Mouse (Mus musculus): ENCODE results near the gene Kif1c.
A peak's percentile ranks its signal among the peaks of the same experiment; 100 is the strongest.

The Kif1c gene

GRCm38 (mm10) chr11:70699722-70700556, at the start of gene Kif1c, which contains the start of gene Inca1:
TSS of gene Kif1c (plus strand) at chr11:70700548.
TSS of gene Inca1 (minus strand) at chr11:70700155.
- DNase-seq (ENCODE audit: low spot score) = peak; percentile 93

DNA sequence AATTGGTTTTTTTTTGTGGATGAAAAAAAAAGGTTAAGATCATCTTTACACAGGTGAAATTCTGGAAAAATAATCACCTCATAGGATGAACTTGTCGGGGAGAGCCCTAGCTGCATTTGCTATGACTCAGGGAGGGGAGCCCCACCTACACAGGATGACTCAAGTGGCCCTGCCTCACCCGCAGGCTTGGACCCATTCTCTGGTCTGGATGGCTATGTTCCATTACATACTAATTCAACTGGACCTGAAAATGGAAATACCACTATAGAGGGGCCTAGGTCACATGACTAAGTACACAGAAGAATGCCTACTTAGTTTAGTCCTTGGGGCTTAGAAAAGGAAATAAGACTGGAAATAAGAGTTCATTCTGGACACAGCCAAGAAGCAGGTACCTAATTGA, 49.0 kb upstream of the Kif1c start:
- DNase-seq (ENCODE audit: low spot score) = no peak

DNA sequence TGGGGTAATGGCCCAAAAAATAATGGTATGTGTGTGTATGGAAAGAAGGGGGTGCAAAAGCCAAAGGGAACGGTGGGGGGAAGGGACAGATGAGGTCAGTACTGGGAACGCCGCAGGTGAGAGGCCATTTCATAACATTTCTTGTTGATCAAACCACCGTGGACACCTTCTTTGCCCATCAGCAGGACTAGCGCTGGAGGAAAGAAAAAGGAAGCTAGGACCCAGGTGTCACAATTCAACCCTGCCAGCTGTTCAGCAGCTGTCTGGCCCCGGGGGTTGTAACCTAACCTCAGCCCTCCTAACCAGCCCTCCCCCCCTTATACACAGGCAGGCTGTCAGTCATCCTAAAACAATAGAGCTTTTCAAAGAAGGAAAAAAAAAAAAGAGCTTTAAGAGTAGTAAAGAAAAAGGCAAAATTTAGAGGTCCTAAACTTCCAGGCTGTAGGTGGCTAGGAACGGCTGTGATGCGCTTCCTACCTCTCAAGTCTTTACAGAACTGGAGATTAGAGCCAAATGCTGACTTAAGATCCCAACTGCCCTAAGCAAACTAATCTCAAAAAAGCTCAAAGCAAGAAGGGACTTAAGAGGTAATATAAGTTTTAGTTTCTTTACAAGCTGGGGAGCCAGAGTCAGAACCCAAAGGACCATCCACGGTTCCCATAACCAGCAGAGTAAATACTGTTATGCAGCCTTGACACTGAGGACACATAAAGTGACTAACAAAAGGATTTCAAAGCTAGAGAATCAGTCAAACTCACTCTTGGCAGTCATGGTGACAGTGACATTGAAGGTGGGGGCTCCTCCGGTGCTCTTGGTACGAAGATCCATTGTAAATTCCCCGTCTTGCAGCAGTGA, 48.1 kb upstream of the Kif1c start:
- DNase-seq (ENCODE audit: low spot score) = peak; percentile 53

DNA sequence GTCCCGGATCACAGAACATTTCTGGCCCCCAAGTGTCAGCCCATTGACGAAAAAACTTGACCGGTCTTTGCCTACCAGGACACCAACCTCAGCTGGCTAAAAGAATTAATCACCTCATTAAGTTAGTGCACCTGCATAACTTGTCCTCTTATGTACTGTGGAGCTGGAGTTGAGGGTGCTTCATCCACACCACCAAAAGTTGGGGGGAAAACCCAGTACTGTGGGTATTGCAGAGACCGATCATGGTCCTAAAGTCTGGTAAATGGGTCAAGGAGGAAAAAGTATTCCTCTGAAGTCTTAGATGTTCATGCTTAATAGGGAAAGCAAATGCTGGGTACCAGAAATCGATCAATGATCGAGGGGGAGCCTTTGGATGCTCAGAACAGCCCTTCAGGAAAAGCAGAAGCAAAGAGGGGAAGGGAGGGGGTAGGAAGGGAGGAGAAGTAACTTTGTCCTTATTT, 47.4 kb upstream of the Kif1c start:
- no peak for DNase-seq (ENCODE audit: low spot score)

- DNase-seq (ENCODE audit: low spot score) = peak; percentile 86
Observed at GRCm38 (mm10) chr11:70653345-70654197, 46.8 kb upstream of the Kif1c start.

DNA sequence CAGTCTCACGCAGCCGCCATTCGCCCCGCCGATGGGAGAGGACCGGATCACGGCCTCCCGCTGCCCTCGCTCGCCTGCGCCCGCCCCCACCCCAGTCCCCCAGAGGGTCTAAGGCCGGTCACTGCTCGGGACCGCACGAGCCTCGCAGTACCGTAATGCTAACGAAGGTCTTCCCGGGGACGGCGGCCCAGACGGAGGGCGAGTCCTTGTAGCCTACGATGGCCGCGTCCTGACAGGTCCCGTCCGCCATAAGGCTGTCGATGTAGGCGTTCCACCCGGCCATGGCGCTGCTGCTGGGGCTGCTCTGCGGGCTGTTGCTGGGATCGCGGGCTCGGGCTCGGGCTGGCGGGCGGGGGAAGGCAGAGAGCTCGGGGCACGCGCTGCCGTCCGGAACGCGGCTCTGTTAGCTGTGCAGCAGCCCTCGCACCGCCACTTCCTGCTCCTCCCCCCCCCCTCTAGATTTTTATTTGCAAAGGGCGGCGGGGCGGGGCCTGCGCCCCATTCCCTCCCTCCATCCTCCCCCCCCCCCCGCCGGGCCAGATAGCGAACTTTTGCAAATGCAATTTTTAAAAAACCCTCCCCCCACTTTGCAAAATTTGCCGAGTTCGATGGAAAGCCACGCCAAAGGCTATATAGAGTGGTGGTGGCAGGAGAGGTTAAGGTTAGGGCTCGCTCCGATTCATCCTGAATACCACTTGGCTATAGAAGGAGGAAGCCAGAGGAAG, 46.0 kb upstream of the Kif1c start, which contains the start of gene Pfn1:
Gene Pfn1 (minus strand): TSS at position 447 of the 725 bp plus-strand sequence.
- DNase-seq (ENCODE audit: low spot score) = peak; percentile 89

DNA sequence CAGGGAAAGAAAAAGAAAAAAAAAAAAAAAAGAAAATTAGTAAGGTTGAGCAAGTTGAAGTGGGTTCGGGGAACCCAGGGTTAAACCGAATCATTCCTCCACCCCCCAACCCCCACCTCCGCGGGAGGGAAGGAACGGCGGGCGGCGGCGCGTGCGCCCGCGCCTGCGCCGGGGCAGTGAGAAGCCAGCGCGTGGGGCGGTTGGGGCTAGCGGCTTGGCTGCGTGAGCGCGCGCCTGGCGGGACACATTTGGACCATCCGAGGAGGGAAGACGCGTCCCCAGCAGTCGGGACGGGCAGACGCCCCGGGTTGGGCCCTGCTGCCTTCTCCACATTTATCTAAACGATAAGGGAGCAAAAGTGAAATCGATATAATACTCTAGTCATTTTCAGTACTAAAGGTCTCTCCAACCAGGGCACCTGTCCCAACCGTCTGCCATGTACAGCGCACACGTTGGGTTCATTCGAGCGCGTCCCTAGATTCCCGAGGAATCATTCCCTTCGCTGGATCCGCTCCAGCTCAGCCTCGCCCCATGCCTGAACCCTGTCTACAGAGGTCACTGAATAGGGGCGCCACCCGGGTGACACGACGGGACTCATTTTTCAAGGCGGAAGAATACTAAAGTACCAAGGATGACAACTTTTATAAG, 45.3 kb upstream of the Kif1c start:
- peak; percentile 89 for DNase-seq (ENCODE audit: low spot score)

- DNase-seq (ENCODE audit: low spot score) = peak; percentile 78
Observed at GRCm38 (mm10) chr11:70655571-70656455, 44.5 kb upstream of the Kif1c start.

- peak; percentile 84 for DNase-seq (ENCODE audit: low spot score)
Observed at GRCm38 (mm10) chr11:70656456-70656927, 43.9 kb upstream of the Kif1c start.

GRCm38 (mm10) chr11:70656964-70657363, 43.4 kb upstream of the Kif1c start, which contains the start of gene Eno3:
TSS of gene Eno3 (plus strand) at chr11:70657202.
- DNase-seq (ENCODE audit: low spot score) = peak; percentile 67

GRCm38 (mm10) chr11:70657573-70657972, 42.8 kb upstream of the Kif1c start:
- DNase-seq (ENCODE audit: low spot score) = no peak

DNA sequence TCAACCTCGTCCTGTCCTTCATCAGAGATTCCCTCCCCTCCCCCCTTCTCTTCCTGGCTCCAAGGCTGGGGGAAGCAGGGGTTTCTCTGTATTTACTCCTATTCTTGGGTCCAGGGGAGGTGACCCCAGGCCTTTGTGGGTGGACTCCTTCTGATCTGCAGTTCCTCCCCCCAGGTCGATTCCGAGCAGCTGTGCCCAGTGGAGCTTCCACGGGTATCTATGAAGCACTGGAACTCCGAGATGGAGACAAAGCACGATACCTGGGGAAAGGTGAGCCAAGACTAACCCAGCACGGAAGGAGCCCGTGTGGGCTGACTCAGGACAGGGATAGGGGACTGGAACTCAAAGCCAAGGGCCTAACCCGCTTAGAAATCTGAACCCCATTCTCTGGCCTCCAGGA, 42.4 kb upstream of the Kif1c start:
- no peak for DNase-seq (ENCODE audit: low spot score)

DNA sequence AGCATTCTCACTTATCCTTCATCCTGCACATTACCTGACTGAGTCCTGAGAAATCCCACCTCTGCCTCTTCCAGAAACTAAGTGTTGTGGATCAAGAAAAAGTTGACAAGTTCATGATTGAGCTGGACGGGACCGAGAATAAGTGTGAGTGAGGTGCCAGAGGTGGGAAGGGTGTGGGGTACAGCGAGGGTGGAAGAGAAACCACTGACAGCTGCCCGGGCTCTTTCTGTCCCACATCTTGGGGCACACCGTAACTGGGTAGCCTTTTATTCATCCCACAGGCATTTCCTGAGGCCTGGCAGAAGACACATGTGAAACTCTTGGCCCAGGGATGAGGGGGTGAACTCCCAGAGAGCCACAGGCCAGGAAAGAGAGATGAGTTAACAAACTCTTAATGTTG, 41.8 kb upstream of the Kif1c start:
- DNase-seq (ENCODE audit: low spot score) = no peak

- no peak for DNase-seq (ENCODE audit: low spot score)
Observed at GRCm38 (mm10) chr11:70658942-70659341, 41.4 kb upstream of the Kif1c start.

- no peak for DNase-seq (ENCODE audit: low spot score)
Observed at GRCm38 (mm10) chr11:70660571-70660970, 39.8 kb upstream of the Kif1c start.

GRCm38 (mm10) chr11:70663101-70663500, 37.2 kb upstream of the Kif1c start:
- no peak for DNase-seq (ENCODE audit: low spot score)

- no peak for DNase-seq (ENCODE audit: low spot score)
Observed at GRCm38 (mm10) chr11:70663957-70664356, 36.4 kb upstream of the Kif1c start.

DNA sequence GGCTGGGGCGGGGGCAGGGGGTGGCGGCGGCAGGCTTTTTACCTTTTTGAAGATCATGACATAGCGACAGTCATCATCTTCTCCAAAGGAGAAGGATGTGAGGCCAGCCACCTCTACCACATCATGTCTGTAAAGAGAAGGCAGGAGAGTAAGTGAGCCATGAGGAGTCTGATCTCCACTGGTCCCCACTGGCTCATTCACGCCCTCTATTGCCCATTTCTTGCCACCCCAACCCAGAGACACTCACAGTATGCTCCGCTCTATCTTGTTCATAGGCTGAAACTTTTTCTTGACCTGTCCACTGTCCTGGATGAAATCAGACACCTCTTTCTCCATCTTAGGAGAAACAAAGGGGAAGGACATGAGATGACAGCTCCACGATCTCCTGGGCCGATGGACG, 35.6 kb upstream of the Kif1c start:
- DNase-seq (ENCODE audit: low spot score) = no peak

GRCm38 (mm10) chr11:70666687-70667086, 33.7 kb upstream of the Kif1c start:
- DNase-seq (ENCODE audit: low spot score) = no peak

All from embryo, embryonic 10.5 days (tissue).